Mouse (Mus musculus) brain, embryonic 14.5 days (tissue): Measurements from ENCODE around the gene Ano2.

ENCODE experiments used
- CTCF ChIP-seq: fragments of 200-500 bp; IDR thresholded peaks from 2 replicates; pipeline ENCODE4 v1.5.1; 2012; ENCODE audit warnings: inconsistent platforms, mild to moderate bottlenecking, moderate library complexity, borderline replicate concordance; ENCODE audit not compliant: insufficient read depth, insufficient read length; ENCODE audit errors: extremely low read depth
- POLR2A ChIP-seq: fragments of 200-500 bp; IDR thresholded peaks from 2 replicates; pipeline ENCODE4 v1.6.1; 2012; ENCODE audit warnings: mild to moderate bottlenecking, inconsistent platforms, borderline replicate concordance; ENCODE audit not compliant: poor library complexity, insufficient read depth, insufficient read length, severe bottlenecking; ENCODE audit errors: extremely low read depth

GRCm38 (mm10) chr6:126001797-126002196, 311.6 kb downstream of the Ano2 start:
- TF ChIP-seq POLR2A (no peak), CTCF (no peak)
